Mouse (Mus musculus) adrenal gland (tissue): Measurements from ENCODE around the gene Ap2a1.

Source experiments
- intact Hi-C: fragments of 180-260 bp; cut with DNase I; formaldehyde crosslinking; loops from one replicate; pipeline ENCODE4 v1.15.1; 2025
- long read RNA-seq, 2 experiments: library from polyadenylated mRNA; unstranded; transcript quantifications; one replicate each; pipeline ENCODE4 v2.0.0; 2020; ENCODE audit warnings: borderline replicate concordance in 1 of 2; ENCODE audit not compliant: insufficient replicate concordance in 1 of 2

Gene Ap2a1
- long read RNA-seq, experiment 1, partial matches to known transcripts = 3 of 6 reads
- long read RNA-seq, experiment 1, other reads (novel, unspliced or antisense) = 1 of 6 reads
- long read RNA-seq, experiment 2, transcript Ap2a1-202 (23 exons, 3,301 nt) = major isoform, 9 of 17 reads
- long read RNA-seq, experiment 2, partial matches to known transcripts = 4 of 17 reads
- long read RNA-seq, experiment 2, other reads (novel, unspliced or antisense) = 3 of 17 reads

GRCm38 (mm10) chr7:44929204-44930151 lies at the start of gene Ap2a1:
Gene Ap2a1 (minus strand): TSS chr7:44929496.
- intact Hi-C loops = loop anchor here (5.0 kb wide), 1 partner anchor 33 kb away; no protein-coding TSS in a partner anchor

DNA sequence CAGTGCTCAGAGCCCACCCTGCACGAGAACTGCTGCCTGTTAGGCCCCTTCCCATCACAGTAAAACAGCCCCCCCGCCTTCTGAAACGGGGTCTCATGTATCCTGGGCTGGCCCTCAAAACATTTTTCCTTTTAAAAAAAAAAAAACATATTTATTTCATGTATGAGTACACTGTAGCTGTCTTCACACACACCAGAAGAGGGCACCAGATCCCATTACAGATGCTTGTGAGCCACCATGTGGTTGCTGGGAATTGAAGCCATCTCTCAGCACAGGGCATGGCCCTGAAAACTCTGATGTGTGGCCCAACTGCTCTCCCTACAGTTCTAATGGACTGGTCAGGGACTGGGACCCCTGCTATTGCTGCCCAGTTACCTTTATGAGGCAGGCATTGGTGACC lies 49.0 kb upstream of the Ap2a1 start:
- intact Hi-C loops = no loop called here

DNA sequence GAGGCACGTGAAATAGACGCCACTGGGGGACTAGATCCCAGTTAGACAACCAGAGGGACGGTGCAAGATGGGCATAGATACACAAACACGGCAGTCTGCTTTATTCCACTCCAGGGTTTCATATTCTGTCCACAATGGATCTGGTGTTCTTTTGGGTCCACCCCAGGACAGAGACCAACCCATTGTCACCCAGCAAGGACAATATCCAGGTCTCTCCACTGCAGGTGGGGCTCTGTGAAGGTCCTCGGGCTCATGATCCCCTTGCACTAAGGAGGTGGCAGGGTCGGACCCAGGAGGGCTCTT lies 45.8 kb upstream of the Ap2a1 start:
- intact Hi-C loops = no loop called here

DNA sequence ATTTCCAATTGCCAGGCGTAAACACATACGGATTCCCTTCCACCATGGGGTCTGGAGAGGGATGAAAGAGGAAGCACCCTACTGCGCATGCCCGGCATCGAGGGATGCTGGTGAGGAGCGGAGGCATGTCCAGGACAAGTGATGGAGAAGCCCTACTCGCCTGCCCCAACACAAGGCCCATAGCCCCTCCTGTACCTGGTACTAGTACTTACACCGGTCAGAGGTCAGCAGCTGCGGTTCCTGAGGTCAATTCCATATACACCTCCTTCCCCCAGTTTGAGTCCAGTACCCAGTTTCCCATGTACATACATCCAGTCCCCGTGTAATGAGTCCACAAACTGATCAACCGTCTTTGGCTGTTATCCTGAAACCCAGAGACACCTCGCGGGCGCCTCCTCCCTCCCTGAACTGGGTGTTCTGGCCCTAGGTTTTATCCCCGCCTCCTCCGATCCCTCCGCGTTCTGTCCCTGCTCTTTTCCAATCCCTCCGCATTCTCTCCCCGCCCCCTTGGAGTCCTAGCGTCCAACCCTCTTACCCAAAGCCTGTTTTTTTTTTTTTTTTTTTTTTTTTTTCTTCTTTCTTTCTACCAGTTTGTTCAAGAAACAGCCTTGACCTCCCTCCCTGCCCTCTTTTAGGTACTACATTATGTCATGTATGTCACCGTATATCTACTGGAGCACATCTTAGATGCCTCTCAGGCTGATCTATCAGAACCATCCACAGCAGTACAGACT lies 45.3 kb upstream of the Ap2a1 start, which contains the start of gene Cpt1c:
Gene Cpt1c (minus strand): TSS at position 469 of the 734 bp plus-strand sequence.
- intact Hi-C loops = no loop called here

- intact Hi-C loops = no loop called here
These were observed 44.3 kb upstream of the Ap2a1 start for GRCm38 (mm10) chr7:44973415-44974130.

- intact Hi-C loops = no loop called here
These were observed 41.8 kb upstream of the Ap2a1 start for GRCm38 (mm10) chr7:44971142-44971541.

- intact Hi-C loops = no loop called here
These were observed 41.0 kb upstream of the Ap2a1 start for GRCm38 (mm10) chr7:44970231-44970691.

GRCm38 (mm10) chr7:44966638-44967037 lies 37.3 kb upstream of the Ap2a1 start:
- intact Hi-C loops = no loop called here

DNA sequence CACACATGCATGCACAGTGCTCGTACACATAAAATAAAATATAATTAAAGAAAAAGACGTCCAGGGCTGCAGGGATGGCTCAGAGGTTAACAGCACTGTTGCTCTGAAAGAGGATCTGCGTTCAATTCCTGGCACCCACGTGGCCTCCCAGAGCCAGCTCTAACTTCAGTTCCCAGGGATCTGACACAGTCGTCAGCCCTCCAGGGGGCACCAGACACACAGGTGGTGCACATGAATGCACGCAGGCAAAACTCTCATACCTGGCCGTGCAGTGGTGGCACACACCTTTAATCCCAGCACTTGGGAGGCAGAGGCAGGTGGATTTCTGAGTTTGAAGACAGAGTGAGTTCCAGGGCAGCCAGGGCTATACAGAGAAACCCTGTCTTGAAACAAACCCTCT lies 36.7 kb upstream of the Ap2a1 start:
- intact Hi-C loops = no loop called here

DNA sequence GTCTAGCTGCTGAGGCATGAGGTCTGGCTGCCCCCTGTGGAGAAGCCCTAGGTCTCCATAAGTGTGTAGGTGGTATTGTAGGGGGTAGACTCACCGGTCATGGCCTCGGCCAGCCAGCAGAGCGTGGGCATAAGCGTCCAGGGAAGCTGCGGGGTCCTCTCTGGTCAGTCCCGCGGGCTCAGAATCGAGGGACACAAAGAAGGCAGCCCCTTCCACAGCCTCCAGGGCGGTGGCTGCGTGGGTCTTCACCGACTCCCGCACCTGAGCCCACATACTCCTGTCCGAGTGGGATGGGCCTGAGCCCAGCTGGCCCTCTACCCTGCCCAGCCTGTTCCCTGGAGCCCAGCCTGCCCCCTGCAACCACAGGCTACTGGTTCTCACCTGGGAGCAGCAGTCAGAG lies 35.7 kb upstream of the Ap2a1 start:
- intact Hi-C loops = loop anchor here (5.0 kb wide), 1 partner anchor 38 kb away; the partner anchor contains the start of gene Ap2a1

DNA sequence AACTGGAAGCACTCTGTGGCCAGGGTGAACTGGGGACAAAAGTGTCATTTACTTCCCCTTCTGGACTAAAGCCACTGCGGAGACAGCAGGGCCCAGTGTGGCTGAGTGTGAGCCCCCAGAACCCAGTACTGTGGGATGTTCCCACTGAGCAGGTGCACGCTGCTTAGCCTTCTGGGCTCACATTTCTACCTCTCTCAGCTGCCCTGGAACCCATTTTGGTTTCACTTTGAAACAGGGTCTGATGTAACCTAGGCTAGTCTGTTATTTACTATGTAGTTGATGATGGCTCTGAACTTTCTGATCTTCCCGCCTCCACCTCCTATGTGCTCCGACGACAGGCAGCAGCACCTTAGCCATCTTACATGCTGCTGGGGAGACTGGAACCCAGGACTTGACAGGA lies 33.5 kb upstream of the Ap2a1 start:
- intact Hi-C loops = loop anchor here (5.0 kb wide), 1 partner anchor 36 kb away; the partner anchor contains the start of gene Ap2a1

DNA sequence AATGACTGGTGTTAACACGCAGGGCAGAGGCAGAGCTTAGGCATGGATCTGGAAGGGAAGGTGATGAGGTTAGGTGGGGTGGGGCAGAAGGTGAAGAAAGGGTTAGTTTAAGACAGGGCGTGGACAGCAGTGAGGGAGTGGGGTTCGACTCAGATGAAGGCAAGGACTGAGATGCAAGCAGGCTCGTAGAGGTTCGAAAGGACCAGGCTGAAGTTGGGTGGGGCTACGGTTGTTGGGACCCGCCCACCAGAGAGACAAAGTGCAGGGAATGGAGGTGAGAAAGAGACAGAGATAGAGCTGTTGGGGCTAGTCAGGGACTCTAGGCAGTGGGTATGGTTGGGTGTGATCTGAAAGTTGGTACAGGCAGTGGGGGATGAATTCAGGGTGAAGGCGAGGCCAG lies 33.0 kb upstream of the Ap2a1 start:
- intact Hi-C loops = loop anchor here (5.0 kb wide), 1 partner anchor 35 kb away; the partner anchor contains the start of gene Ap2a1

- intact Hi-C loops = loop anchor here (5.0 kb wide), 1 partner anchor 33 kb away; the partner anchor contains the start of gene Ap2a1
These were observed 31.2 kb upstream of the Ap2a1 start for GRCm38 (mm10) chr7:44960512-44960910.

- intact Hi-C loops = loop anchor here (5.0 to 10.0 kb wide), 2 partner anchors 33 to 55 kb away; partner anchors contain the start of gene Ap2a1
These were observed 30.7 kb upstream of the Ap2a1 start for GRCm38 (mm10) chr7:44959874-44960511.

DNA sequence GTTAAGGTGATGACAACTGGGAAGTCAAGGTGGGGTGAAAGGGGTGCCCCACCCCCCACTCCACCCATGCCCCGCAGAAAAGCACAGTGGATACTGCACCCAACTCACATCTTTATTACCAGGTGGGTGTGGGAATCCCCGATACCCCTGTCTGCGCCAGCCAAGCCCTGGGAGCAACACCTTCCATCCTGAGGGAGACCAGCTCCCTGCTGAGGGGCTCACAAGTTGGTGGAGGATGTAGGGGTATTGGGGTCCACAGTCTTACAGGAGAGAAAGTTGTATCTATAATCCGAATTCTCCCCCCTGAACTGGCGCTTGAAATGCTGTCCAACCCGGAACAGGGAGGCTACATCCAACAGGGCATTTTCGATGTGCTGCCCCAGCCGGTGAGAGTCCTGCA lies 30.0 kb upstream of the Ap2a1 start:
- intact Hi-C loops = loop anchor here (10.0 kb wide), 1 partner anchor 54 kb away; no protein-coding TSS in a partner anchor

DNA sequence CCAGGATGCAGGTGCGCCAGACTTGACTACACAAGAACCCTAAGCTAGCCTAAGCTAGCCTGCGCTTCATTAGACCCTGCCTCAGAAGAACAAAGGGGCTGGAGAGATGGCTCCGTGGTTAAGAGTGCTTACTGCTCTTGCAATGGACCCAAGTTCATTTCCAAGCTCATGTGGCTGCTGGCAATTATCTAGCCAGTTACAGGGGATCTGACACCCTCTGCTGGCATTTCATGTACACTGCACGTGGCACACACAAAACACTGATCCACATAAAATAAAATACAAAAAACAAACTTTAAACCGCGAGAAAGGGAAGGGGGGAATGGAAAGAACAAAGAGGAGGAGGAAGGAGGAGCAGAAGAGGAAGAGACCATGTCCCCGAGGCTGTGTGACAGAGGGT lies 28.9 kb upstream of the Ap2a1 start:
- intact Hi-C loops = loop anchor here (10.0 kb wide), 1 partner anchor 53 kb away; no protein-coding TSS in a partner anchor

DNA sequence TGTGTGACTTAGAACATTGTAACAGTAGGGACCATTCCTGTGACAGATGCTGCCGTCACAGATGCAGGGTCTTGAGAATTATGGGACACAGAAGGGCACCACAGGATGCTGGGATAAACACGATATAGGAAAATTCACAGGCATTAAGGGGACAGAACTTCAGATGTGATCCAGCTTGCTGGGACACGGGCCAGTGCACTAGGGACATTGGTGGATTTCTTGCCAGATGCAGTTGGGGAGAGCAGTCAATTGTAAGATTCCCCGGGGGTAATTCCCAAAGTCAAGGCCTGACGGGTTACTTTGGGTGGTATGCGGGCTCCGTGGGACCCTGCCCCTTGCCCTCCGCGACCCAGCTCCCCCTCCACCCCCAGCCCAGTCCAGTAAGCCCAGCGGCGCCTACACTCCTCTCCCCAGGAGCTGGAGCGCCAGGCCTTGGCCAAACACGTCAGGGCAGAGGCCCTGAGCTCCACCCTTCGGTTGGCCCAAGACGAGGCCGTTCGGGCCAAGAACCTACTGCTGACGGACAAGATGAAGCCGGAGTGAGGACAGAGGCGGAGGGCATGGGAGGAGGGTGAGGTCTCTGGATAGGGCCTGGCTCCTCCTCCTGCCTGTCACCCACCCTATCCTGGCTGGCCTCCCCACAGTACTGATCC lies 28.0 kb upstream of the Ap2a1 start:
- intact Hi-C loops = loop anchor here (10.0 kb wide), 1 partner anchor 53 kb away; no protein-coding TSS in a partner anchor

DNA sequence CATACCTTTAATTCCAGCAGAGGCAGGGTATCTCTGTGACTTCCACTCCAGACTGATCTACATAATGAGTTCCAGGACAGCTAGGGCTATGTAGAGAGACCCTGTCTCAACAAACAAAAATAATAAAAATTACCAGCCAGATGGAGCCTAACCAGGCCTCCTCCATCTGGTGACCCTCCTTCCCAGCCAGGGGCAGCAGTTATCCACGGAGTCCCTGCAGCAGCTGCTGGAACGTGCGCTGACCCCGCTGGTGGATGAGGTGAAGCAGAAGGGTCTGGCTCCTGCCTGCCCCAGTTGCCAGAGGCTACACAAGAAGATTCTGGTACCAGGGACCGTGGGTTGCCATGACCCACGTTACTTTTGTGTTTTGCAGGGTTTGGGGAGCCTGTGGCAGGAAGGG lies 27.0 kb upstream of the Ap2a1 start:
- intact Hi-C loops = loop anchor here (10.0 kb wide), 1 partner anchor 51 kb away; no protein-coding TSS in a partner anchor

GRCm38 (mm10) chr7:44955628-44956027 lies 26.3 kb upstream of the Ap2a1 start:
- intact Hi-C loops = loop anchor here (10.0 kb wide), 1 partner anchor 51 kb away; no protein-coding TSS in a partner anchor
